Mouse (Mus musculus): ENCODE results near the gene Nacc1. TPM values are rescaled to one million over a fixed set of nuclear protein-coding genes. Genes with fewer than 3 reads are reported as not detected.

The Nacc1 gene
- polyA plus RNA-seq, 1 experiment, result 104 TPM

GRCm38 (mm10) chr8:84724683-84725082 is 37.0 kb upstream of the Nacc1 start:
- Histone ChIP-seq H3K4me3 (ENCODE audit: low read depth, low read length) (no peak overlapping the region), H3K36me3 (ENCODE audit: control insufficient read depth, insufficient read depth, low read length) (peaks cover 18% of the 10 kb centered on the region), H3K4me1 (ENCODE audit: control insufficient read depth, insufficient read depth, insufficient read length, low read length) (peaks cover 19% of the 10 kb centered on the region), H3K27me3 (ENCODE audit: control insufficient read depth, insufficient read depth, low read length) (no peaks in the 10 kb centered on the region), H3K27ac (ENCODE audit: insufficient read depth, low read depth, low read length) (no peak overlapping the region)
- 73% methylated on average over 9 of the region's 9 CpGs for WGBS
- TF ChIP-seq CTCF (IDR thresholded peaks at IDR 0.05; ENCODE audit: extremely low read depth, insufficient read length, insufficient replicate concordance, low read depth, low read length), result no peak
- no peak for TF ChIP-seq POLR2A (IDR thresholded peaks at IDR 0.05; ENCODE audit: low read depth, low read length)

DNA sequence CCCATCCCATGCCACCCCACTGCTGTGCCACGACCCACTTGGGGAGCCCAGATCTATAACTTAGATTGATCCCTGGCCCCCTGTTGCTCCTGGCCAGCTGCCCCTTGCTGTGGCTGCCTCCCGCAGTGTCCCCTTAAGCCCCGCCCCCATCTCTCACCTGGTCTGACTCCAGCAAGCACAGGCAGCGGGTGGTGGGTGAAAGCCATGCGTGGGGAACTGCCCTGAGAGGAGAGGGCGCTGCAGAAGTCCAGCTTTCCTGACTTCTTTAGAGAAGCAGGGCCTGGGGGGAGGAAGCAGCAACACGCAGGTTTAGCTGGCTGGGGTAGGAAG is 35.9 kb upstream of the Nacc1 start:
- Histone ChIP-seq H3K36me3 (ENCODE audit: control insufficient read depth, insufficient read depth, low read length) (peaks cover 21% of the 10 kb centered on the region), H3K4me3 (ENCODE audit: low read depth, low read length) (peak overlapping the region; percentile 1; the same call in 1 of the 2 replicates), H3K4me1 (ENCODE audit: control insufficient read depth, insufficient read depth, insufficient read length, low read length) (peaks cover 19% of the 10 kb centered on the region), H3K27ac (ENCODE audit: insufficient read depth, low read depth, low read length) (peak overlapping the region; percentile 44), H3K27me3 (ENCODE audit: control insufficient read depth, insufficient read depth, low read length) (no peaks in the 10 kb centered on the region)
- WGBS, result 34% methylated on average over 7 of the region's 7 CpGs
- TF ChIP-seq CTCF (IDR thresholded peaks at IDR 0.05; ENCODE audit: extremely low read depth, insufficient read length, insufficient replicate concordance, low read depth, low read length), result no peak
- TF ChIP-seq POLR2A (IDR thresholded peaks at IDR 0.05; ENCODE audit: low read depth, low read length), result no peak

DNA sequence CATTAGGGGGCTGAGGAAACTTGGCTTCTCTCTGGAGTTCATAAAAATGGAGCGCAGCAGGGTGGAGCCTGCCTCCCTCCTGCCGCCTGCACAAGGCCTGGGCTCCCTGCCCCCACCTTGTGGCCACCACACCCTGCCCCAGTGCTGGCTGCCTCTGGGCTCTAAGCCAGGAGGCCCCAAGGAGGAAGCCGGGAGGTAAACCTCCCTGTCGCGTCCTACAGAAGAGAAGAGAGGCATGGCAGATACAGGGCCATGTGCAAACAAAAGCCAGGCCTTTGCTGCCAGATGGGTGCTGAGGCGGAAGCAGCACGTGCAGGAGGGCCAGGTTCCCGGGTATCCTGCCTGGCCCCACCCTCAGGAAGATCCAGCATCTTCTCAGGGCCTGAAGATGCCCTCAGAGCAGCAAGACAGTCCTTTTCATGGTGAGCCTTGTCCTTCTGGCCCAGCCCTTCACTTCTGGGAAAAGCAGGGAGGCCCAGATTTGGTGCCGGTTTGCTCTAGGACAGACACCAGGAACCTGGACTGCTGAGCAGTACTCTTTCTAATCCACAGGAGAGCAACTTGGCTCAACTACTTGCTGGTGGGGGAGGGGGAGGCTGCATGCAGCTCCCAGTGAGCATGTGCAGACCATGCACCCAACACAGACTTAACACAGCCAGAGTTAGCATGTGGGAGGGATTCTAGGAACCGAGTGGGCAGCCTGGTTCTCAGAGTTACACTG is 35.3 kb upstream of the Nacc1 start, which contains the start of gene G430095P16Rik:
Gene G430095P16Rik, plus strand, starts transcription at position 158 of the 721 bp plus-strand sequence.
- peaks cover 21% of the 10 kb centered on the region for H3K36me3 ChIP-seq (ENCODE audit: control insufficient read depth, insufficient read depth, low read length)
- peaks cover 19% of the 10 kb centered on the region for H3K4me1 ChIP-seq (ENCODE audit: control insufficient read depth, insufficient read depth, insufficient read length, low read length)
- peak within 1 kb of the TSS; percentile 1; the same call in 1 of the 2 replicates for H3K4me3 ChIP-seq (ENCODE audit: low read depth, low read length)
- 7% methylated on average over 10 of the region's 10 CpGs for WGBS
- H3K27me3 ChIP-seq (ENCODE audit: control insufficient read depth, insufficient read depth, low read length), result no peaks in the 10 kb centered on the region
- peak within 1 kb of the TSS; percentile 44 for H3K27ac ChIP-seq (ENCODE audit: insufficient read depth, low read depth, low read length)
- 0 out of 2 replicates have a peak, but pooled peaks have one; percentile 13 for TF ChIP-seq CTCF (IDR thresholded peaks at IDR 0.05; ENCODE audit: extremely low read depth, insufficient read length, insufficient replicate concordance, low read depth, low read length)
- no peak for TF ChIP-seq POLR2A (IDR thresholded peaks at IDR 0.05; ENCODE audit: low read depth, low read length)

DNA sequence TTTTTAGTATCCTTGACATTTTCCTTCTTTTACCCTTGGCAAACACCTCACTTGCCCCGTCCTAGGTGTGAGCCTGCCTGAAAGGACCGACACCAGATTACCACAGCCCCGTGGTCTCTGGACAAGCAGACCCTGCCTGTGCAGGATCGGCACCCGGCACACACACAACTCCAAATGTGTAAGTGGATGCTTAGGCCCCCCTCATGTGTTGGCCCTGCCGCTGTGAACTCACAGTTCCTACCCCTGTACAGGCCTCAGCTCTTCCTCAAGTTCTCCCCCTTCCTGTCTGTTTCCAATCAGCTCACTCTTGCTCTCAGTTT is 34.8 kb upstream of the Nacc1 start:
- Histone ChIP-seq H3K4me1 (ENCODE audit: control insufficient read depth, insufficient read depth, insufficient read length, low read length) (peaks cover 19% of the 10 kb centered on the region), H3K27me3 (ENCODE audit: control insufficient read depth, insufficient read depth, low read length) (no peaks in the 10 kb centered on the region), H3K4me3 (ENCODE audit: low read depth, low read length) (no peak overlapping the region), H3K36me3 (ENCODE audit: control insufficient read depth, insufficient read depth, low read length) (peaks cover 21% of the 10 kb centered on the region), H3K27ac (ENCODE audit: insufficient read depth, low read depth, low read length) (peak overlapping the region; percentile 44)
- 45% methylated on average over 6 of the region's 6 CpGs for WGBS
- no peak for TF ChIP-seq CTCF (IDR thresholded peaks at IDR 0.05; ENCODE audit: extremely low read depth, insufficient read length, insufficient replicate concordance, low read depth, low read length)
- TF ChIP-seq POLR2A (IDR thresholded peaks at IDR 0.05; ENCODE audit: low read depth, low read length), result no peak

DNA sequence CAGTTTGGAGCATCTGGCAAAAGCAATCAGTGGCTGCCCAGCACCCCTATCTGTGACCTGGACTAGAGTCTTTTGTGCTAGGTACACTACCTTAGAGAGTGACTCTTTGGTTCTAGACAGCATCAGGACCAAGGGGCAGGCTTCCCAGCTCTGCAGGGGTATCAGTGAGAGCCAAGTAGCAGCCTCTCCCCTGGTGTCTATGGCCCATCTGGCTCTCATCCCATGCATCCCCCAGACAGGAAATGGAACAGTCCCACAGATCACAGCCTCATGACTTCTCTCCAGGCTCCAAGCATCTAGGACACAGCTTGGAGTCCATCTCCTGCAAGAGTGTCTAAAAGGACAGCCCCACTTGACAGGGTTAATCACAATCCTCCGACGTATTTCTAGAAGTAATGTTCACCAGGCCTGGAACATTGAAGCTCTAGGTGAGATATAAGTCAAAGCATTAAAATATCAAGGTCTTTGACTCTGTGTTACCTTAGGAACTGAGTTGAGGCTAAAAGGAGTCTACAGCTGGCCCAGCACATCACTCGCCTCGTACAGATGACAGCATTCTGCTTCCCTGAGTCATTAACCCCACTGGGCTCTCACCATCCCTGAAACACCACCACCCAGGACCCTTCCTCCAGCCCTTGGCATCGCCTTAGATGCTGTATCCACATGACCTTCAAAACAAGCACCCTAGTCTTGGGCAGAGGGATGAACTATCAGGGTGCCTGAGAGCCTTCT is 31.5 kb upstream of the Nacc1 start:
- WGBS, result 91% methylated on average over 5 of the region's 5 CpGs

DNA sequence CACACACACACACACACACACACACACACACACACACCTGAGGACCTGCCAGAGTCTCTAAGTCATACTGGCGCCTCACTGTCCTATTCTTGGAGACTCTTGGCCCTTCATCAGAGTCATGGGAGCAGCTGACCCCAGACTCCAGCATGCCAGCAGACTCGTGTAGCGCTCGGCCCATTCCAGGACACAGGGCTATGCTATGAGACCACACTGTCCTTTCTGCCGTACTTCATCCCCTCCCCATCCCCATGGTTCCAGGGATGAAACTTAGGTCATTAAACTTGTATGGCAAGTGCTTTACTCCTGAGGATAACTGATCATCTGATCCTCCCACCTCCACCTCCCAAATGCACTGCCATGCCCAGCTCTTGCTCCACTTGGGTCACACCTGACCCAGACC is 30.8 kb upstream of the Nacc1 start:
- WGBS, result 92% methylated on average over 5 of the region's 5 CpGs
- Histone ChIP-seq H3K4me1 (ENCODE audit: control insufficient read depth, insufficient read depth, insufficient read length, low read length) (peaks cover 13% of the 10 kb centered on the region), H3K4me3 (ENCODE audit: low read depth, low read length) (no peak overlapping the region), H3K27me3 (ENCODE audit: control insufficient read depth, insufficient read depth, low read length) (no peaks in the 10 kb centered on the region), H3K36me3 (ENCODE audit: control insufficient read depth, insufficient read depth, low read length) (peaks cover 22% of the 10 kb centered on the region), H3K27ac (ENCODE audit: insufficient read depth, low read depth, low read length) (no peak overlapping the region)
- TF ChIP-seq POLR2A (IDR thresholded peaks at IDR 0.05; ENCODE audit: low read depth, low read length) (no peak), CTCF (IDR thresholded peaks at IDR 0.05; ENCODE audit: extremely low read depth, insufficient read length, insufficient replicate concordance, low read depth, low read length) (no peak)

More for the DNA sequence above, 31.5 kb upstream of the Nacc1 start:
- no peak overlapping the region for H3K4me3 ChIP-seq (ENCODE audit: low read depth, low read length)
- H3K36me3 ChIP-seq (ENCODE audit: control insufficient read depth, insufficient read depth, low read length), result peaks cover 22% of the 10 kb centered on the region
- peaks cover 19% of the 10 kb centered on the region for H3K4me1 ChIP-seq (ENCODE audit: control insufficient read depth, insufficient read depth, insufficient read length, low read length)
- no peak for TF ChIP-seq CTCF (IDR thresholded peaks at IDR 0.05; ENCODE audit: extremely low read depth, insufficient read length, insufficient replicate concordance, low read depth, low read length)
- no peak for TF ChIP-seq POLR2A (IDR thresholded peaks at IDR 0.05; ENCODE audit: low read depth, low read length)
- H3K27me3 ChIP-seq (ENCODE audit: control insufficient read depth, insufficient read depth, low read length), result no peaks in the 10 kb centered on the region
- no peak overlapping the region for H3K27ac ChIP-seq (ENCODE audit: insufficient read depth, low read depth, low read length)

GRCm38 (mm10) chr8:84716790-84717189 is 29.1 kb upstream of the Nacc1 start:
- H3K27ac ChIP-seq (ENCODE audit: insufficient read depth, low read depth, low read length), result no peak overlapping the region
- TF ChIP-seq POLR2A (IDR thresholded peaks at IDR 0.05; ENCODE audit: low read depth, low read length), result no peak
- no peak for TF ChIP-seq CTCF (IDR thresholded peaks at IDR 0.05; ENCODE audit: extremely low read depth, insufficient read length, insufficient replicate concordance, low read depth, low read length)
- H3K4me1 ChIP-seq (ENCODE audit: control insufficient read depth, insufficient read depth, insufficient read length, low read length), result no peaks in the 10 kb centered on the region; the same call in none of the 2 replicates
- H3K4me3 ChIP-seq (ENCODE audit: low read depth, low read length), result no peak overlapping the region
- H3K36me3 ChIP-seq (ENCODE audit: control insufficient read depth, insufficient read depth, low read length), result peaks cover 22% of the 10 kb centered on the region
- H3K27me3 ChIP-seq (ENCODE audit: control insufficient read depth, insufficient read depth, low read length), result no peaks in the 10 kb centered on the region
- 93% methylated on average over 11 of the region's 11 CpGs for WGBS

Measured in small intestine, adult 2 months (tissue).